Mouse (Mus musculus) B cell, adult (primary cell): ENCODE measurements around the gene Rictor. TPM values are rescaled to one million over a fixed set of nuclear protein-coding genes. Genes with fewer than 3 reads are reported as not detected.

Experiments
- total RNA-seq: library from RNA; stranded (reverse); gene quantifications from 4 replicates; pipeline ENCODE4 v1.2.4, GENCODE M21; 2023; ENCODE audit not compliant: inconsistent age

The Rictor gene
- 68.6 to 83.4 TPM (median 76.4 TPM) in 4 replicates for total RNA-seq

DNA sequence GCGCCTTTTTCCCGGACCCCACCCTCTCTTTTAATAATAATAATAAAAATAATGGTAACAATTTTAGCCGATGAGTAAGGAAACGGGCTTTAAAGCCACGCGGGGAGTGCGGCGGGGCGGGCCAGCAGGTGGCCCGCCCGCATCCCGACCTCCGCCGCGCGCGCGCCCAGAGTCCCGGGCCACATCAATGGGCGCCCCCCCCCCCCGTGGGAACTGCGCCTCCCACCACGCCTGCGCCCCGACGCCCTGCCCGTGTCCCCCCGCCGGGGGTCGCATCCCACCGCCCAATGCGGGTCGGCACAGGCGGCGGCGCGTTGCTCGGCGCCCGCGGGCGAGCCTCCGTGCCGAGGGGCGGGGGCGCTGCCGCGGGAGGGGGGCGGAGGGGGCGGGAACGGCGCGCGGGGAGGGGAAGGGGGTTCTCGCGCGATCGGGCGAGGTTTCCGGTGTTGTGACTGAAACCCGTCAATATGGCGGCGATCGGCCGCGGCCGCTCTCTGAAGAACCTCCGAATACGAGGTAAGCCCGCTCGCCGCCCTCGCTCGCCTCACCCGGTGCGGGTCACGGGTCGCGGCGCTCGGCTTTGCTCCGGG, at the start of gene Rictor:
TSS of gene Rictor (plus strand) at position 444 of the 590 bp plus-strand sequence.

Other genes starting within 250 kb of the Rictor start
- 10.2 to 20.7 TPM (median 14.5 TPM) in 4 replicates for gene Fyb, start 185.5 kb upstream of the Rictor start, total RNA-seq
- gene Osmr, start 166.6 kb downstream of the Rictor start, total RNA-seq, result not detected in 4 replicates